Mouse (Mus musculus) kidney, adult 9 months (tissue): ENCODE results near the gene Gipr.

ENCODE experiments used
- DNase-seq: peaks from one replicate; pipeline ENCODE4 v3.0.0; 2022

Gene Gipr

GRCm38 (mm10) chr7:19165656-19166423, at the start of gene Gipr:
Gene Gipr, minus strand, starts transcription at chr7:19166127.
- no peak for DNase-seq

GRCm38 (mm10) chr7:19214940-19215339, 49.0 kb upstream of the Gipr start:
- DNase-seq = no peak

GRCm38 (mm10) chr7:19214369-19214768, 48.4 kb upstream of the Gipr start:
- no peak for DNase-seq

GRCm38 (mm10) chr7:19213385-19213784, 47.5 kb upstream of the Gipr start:
- DNase-seq = no peak

GRCm38 (mm10) chr7:19211996-19212755, 46.2 kb upstream of the Gipr start, which contains the start of gene Gpr4:
Gene Gpr4, plus strand, starts transcription at chr7:19212538.
- DNase-seq = no peak

GRCm38 (mm10) chr7:19211041-19211675, 45.2 kb upstream of the Gipr start:
- peak; percentile 54 for DNase-seq

- no peak for DNase-seq
These were observed 44.1 kb upstream of the Gipr start for GRCm38 (mm10) chr7:19210010-19210409.

- DNase-seq = no peak
These were observed 43.6 kb upstream of the Gipr start for GRCm38 (mm10) chr7:19209494-19209893.

GRCm38 (mm10) chr7:19208944-19209472, 43.1 kb upstream of the Gipr start:
- peak; percentile 67 for DNase-seq

GRCm38 (mm10) chr7:19208201-19208910, 42.4 kb upstream of the Gipr start:
- no peak for DNase-seq

- no peak for DNase-seq
These were observed 36.3 kb upstream of the Gipr start for GRCm38 (mm10) chr7:19202065-19202850.

GRCm38 (mm10) chr7:19201660-19202059, 35.7 kb upstream of the Gipr start:
- DNase-seq = no peak

GRCm38 (mm10) chr7:19197985-19198384, 32.1 kb upstream of the Gipr start:
- peak; percentile 44 for DNase-seq

- peak; percentile 51 for DNase-seq
These were observed 30.7 kb upstream of the Gipr start for GRCm38 (mm10) chr7:19196676-19197075.

GRCm38 (mm10) chr7:19194676-19195075, 28.7 kb upstream of the Gipr start:
- DNase-seq = no peak

GRCm38 (mm10) chr7:19184758-19185157, 18.8 kb upstream of the Gipr start:
- peak; percentile 37 for DNase-seq

- DNase-seq = no peak
These were observed 18.3 kb upstream of the Gipr start for GRCm38 (mm10) chr7:19184250-19184649.

GRCm38 (mm10) chr7:19180862-19181429, 15.0 kb upstream of the Gipr start:
- peak; percentile 40 for DNase-seq

GRCm38 (mm10) chr7:19179936-19180335, 14.0 kb upstream of the Gipr start:
- DNase-seq = no peak

- peak; percentile 58 for DNase-seq
These were observed 13.2 kb upstream of the Gipr start for GRCm38 (mm10) chr7:19179173-19179572.

GRCm38 (mm10) chr7:19178443-19179092, 12.6 kb upstream of the Gipr start:
- peak; percentile 74 for DNase-seq
